Mouse (Mus musculus) MN1 (cell line): ENCODE data around the gene Fignl2.

Source experiments
- DNase-seq: peaks from one replicate; pipeline ENCODE4 v3.0.0-alpha.2; 2016; ENCODE audit warnings: low spot score

Fignl2 gene

GRCm38 (mm10) chr15:101092829-101093648 lies 14.7 kb upstream of the Fignl2 start:
- DNase-seq: peak; percentile 98

GRCm38 (mm10) chr15:101092121-101092828 lies 13.9 kb upstream of the Fignl2 start:
- DNase-seq: peak; percentile 71

- no peak for DNase-seq
Measured at GRCm38 (mm10) chr15:101091551-101091950, 13.2 kb upstream of the Fignl2 start.

GRCm38 (mm10) chr15:101088291-101088690 lies 9.9 kb upstream of the Fignl2 start:
- no peak for DNase-seq

- DNase-seq: no peak
Measured at GRCm38 (mm10) chr15:101086956-101087355, 8.6 kb upstream of the Fignl2 start.

DNA sequence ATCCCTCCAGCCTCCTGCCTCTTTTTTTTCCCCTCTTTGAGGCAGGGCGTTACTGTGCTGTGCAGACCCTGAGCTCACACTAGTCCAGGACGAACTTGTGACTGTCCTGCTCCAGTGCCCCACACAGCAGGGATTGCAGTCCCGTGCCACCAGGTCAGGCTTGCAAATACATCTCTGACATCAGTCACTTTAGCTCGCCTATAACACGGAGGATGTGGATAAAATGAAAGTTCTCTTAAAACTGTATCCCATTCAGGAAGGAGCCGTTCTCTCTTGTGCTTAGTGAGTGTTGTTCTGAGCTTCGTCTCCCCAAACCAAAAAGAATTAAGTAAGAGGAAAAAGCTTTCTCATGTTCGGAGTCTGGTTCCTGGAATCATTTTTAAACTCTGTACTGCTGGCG lies 8.1 kb upstream of the Fignl2 start:
- no peak for DNase-seq

- DNase-seq: no peak
Measured at GRCm38 (mm10) chr15:101084499-101084898, 6.1 kb upstream of the Fignl2 start.

- DNase-seq: no peak
Measured at GRCm38 (mm10) chr15:101082236-101082635, 3.9 kb upstream of the Fignl2 start.

DNA sequence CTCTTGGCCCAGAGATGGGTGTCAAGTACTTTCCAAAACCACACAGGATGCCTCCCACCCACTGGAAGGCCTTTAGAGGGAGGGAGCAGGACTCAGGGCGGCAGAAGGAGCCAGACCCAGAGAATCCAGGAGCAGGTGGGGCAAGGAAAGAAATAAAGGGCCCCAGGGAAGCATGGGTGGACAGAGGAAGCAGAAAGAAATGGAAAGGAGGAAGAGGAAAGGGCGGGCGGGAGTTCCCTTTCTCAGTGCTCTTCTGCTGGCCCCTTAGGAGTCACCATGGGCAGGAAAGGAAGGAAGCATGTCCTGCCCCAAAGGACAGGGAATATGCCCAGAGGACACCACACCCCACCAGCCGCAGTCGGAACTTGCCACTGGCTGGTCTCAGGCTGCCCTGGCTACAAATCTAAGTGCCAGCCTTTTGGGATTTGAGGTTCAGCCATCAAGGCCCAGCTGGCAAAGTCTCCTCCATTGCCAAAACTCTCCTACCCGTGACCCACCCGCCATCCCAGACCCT lies 2.7 kb upstream of the Fignl2 start:
- DNase-seq: no peak

DNA sequence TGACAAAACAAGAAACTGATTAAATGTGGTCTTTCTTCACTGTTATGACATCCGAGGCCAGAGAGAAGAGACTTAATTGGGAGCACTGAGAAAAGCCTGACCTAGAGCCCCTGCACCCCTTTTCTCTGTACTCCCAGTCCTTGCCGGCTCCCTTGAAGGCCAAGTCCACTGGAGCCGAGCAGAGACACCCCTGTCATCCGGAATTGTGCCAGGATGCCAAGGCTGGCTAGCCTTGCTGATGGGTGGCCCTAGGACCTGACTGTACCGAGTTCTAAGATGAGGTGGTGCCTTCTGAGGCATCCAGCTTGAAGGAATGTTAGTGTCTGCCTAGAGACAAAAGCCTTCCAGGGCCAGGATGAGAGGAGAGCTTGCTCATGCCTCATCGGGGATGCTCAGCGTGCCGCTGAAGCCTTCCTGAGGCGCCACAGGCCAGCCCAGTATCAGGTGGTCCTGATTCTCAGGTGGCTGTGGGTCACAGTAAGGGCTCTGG lies 1.7 kb upstream of the Fignl2 start:
- no peak for DNase-seq

DNA sequence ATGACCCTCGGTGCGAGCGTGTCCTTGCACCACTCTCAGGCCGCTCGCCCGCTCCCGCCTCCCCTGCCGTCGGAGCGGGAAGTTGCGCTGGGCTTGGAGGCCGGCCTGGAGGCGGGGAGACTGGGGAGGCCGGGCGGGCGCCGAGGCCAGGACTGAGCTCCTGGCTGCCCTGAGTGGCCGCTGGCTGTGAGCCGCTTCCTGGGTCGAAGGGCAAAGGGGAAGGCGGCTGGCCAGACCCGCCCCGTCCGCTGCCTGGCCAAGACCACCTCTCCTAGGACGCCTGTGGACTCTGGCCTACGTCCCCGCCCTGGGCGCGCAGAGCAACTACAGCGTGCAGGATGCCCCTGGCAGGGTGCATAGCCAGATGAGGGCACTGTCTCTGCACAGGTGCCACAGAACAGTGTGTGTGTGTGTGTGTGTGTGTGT lies 377 bp upstream of the Fignl2 start:
- peak; percentile 94 for DNase-seq

DNA sequence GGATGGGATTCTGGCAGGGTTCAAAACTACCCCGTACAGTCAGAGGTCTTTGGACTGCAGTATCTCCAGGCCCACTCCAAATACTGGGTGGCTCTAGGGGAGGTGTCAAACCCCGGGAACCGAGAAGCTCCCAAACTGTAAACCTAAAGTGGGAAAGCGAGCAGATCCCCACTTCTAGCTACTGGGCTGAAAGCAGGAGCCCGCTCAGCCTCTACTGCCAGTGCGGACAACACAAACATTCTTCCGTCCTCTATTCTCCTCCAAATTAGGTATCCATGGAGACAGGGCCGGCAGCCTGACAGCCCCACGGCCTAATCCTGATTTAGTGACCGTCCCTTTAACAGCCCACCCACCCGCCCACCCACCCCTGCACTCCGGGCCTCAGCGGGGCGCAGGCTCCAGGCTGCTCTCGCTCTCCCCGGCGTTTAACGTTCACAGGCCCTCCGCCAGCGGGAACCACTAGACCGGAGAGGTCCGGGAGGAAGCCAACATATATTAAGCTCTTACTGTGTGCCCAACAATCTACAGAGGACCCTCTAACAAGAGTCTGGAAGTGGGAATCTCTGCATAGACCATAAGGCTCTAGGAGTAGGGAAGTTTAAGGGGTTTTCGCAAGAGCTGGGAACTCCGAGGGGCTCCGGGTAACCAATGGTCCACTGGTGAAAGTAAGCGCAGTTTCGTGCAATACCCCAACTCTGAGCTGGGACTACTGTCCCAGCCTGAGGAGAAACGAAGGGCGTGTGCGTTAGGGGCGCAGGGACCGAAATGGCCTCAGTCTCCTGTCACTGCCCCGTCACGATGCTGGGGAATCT lies 1.2 kb downstream of the Fignl2 start:
- DNase-seq: peak; percentile 62

- DNase-seq: peak; percentile 74
Measured at GRCm38 (mm10) chr15:101076071-101077000, 2.0 kb downstream of the Fignl2 start.

DNA sequence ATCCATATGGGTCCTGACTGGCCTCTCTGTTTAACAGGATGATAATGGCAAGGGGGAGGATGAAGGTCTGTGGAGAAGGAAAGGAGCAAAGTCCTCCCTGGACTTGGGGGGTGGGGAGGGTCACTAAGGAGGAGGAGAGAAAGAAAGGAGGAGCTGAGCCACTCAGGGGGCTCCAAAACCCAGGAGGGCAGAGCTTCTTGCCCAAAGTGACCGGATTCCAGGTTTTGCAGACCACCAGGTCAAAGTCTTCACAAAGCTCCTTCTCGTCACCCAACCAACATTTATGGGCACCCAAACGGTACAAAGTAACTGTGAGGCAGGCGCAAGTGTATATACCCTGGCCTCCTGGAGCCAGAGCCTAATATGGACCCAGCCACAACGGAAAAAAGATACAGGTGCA lies 2.7 kb downstream of the Fignl2 start:
- DNase-seq: no peak

DNA sequence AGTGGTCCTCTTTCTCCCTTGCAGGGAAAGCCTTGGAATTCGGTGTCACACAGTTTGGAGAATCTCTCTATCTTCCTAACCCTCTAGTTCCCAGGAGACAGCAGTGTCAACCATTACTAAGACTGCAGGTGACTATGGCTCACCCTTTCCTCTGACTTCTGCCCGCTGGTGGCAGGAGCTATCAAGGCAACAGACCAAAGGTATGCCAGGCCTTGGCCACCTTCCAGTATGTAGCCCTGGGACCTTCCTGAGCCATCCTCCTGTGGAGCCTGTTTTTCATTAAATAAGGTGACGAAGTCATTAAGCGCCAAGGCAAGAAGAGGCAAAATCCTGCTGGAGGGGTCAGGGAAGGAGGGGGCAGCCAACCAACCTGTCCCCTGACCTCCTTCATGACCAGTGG lies 3.2 kb downstream of the Fignl2 start:
- DNase-seq: peak; percentile 66

DNA sequence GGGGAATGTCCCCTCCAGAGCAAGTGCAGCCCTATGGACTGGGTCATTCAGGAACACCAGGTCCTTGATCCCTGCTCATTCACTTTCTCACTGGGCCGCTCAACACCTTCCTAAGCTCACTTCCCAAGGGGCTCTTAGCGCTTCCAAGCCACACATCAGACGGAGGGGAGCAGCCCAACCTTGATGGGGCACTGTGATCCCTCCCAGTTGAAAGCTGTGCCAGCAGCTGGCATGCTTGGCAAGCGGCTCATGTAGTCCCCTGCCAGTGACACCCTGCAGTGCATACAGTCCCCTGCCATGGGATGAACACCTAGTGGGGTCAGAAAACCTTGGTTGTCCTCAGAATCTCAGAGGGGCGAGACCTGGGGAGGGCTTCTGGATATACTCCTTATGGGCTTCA lies 4.3 kb downstream of the Fignl2 start:
- no peak for DNase-seq

DNA sequence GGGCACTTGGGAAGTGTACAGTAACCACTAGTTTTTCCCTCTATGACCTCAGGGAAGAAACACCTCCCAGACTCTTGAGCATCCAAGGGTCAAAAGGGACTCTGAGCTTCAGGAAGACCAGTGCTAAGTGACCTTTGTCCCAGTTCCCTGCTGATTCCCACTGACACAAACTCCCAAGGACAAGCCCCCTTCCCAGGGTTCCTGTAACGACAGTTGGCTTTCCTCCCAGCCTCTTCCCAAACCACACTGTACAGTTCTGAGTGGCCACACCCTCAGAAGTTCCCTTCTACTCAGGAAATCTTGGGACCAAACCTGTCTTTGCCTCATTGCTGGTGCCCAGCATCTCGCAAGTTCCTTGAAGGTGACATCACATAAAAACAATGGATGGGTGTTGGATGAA lies 5.6 kb downstream of the Fignl2 start:
- no peak for DNase-seq

- no peak for DNase-seq
Measured at GRCm38 (mm10) chr15:101070762-101071161, 7.6 kb downstream of the Fignl2 start.

DNA sequence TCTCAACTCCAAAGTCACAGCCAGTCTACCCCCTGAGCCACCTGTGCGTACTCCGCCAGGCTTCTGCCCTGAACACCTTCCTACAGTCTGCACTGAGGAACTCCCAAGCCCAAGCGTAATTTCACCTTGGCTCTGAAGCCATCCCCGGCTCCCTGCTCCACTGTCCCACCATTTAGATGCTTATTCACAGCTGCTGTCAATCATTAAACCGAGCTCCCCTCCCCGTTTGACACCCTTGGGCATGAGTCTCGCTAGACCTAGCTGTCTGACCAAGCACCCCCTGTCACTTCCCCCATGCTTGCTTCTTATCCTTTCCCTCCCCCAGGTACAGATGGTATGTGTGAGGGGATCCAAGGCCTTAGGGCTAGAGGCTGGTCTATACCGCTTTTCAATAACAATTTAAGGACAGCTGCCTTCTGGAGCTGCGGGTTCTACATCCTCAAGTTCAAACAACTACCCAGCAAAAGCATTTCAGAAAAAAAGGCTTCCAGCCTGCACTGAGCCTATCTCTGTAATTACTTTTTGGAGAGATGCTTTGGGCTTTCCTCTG lies 8.7 kb downstream of the Fignl2 start:
- DNase-seq: no peak

GRCm38 (mm10) chr15:101068671-101069070 lies 9.7 kb downstream of the Fignl2 start:
- DNase-seq: no peak

GRCm38 (mm10) chr15:101068029-101068428 lies 10.3 kb downstream of the Fignl2 start:
- DNase-seq: no peak
